Mouse (Mus musculus) neural tube, embryonic 15.5 days (tissue): ENCODE data around the gene Sox1. TPM values are rescaled to one million over a fixed set of nuclear protein-coding genes. Genes with fewer than 3 reads are reported as not detected.

Source experiments
- microRNA-seq: library from miRNA; unstranded; fragments of <30 nt; microRNA quantifications from one replicate; pipeline ENCODE4, GENCODE M21; 2017
- polyA plus RNA-seq: library from polyadenylated mRNA; unstranded; fragments of >200 nt; fragmentation: Nextera tagmentation; extraction: Ambion mirVana; gene quantifications from 2 replicates; pipeline ENCODE4 v1.2.1, GENCODE M21; 2015

The Sox1 gene
- polyA plus RNA-seq, 1 experiment from 2014 or later = 0.91 TPM

Small RNA genes within 50 kb of the gene (microRNA-seq; reads per million reads assigned to microRNA genes)
- gene Gm25239 = not detected

Other genes starting within 250 kb of the Sox1 start
- not detected in 2 replicates for gene A230072I06Rik, start 116.5 kb upstream of the Sox1 start, polyA plus RNA-seq
- not detected in 2 replicates for gene Spaca7, start 177.7 kb downstream of the Sox1 start, polyA plus RNA-seq